ENCODE assay signal across 8 mouse cellular contexts in genomic region chr4:149098571-149098970, GRCm38 (mm10). TPM values are rescaled to one million over a fixed set of nuclear protein-coding genes. Genes with fewer than 3 reads are reported as not detected.
DNase-seq lines count a peak whose midpoint lies in the region; ATAC-seq and TF ChIP-seq lines count a peak whose summit lies in the region.

No protein-coding gene starts in this region.

- ATAC-seq in liver, embryonic 11.5 days (replicated peaks; ENCODE audit: low FRiP score), result 0 out of 2 replicates have a peak, but pooled peaks have one; percentile 2
- ATAC-seq in stomach, embryonic 16.5 days (ENCODE audit: insufficient read depth, low FRiP score), result no peak

- peak overlapping the region; percentile 53 for H3K4me3 ChIP-seq in cerebellum, adult 2 months (replicated peaks; ENCODE audit: insufficient read depth, low read depth, low read length)
- H3K4me3 ChIP-seq in spleen, adult 2 months (ENCODE audit: extremely low read depth, insufficient read depth, insufficient read length), result peak overlapping the region; percentile 79
- peak overlapping the region; percentile 99 for H3K4me3 ChIP-seq in liver, embryonic 11.5 days (ENCODE audit: low read depth, low read length)
- H3K4me3 ChIP-seq in stomach, embryonic 16.5 days (replicated peaks; ENCODE audit: low read length), result peak overlapping the region; percentile 100

- H3K36me3 ChIP-seq in spleen, adult 2 months (ENCODE audit: control insufficient read depth, insufficient read depth, low read length), result no peaks in the 10 kb centered on the region
- H3K36me3 ChIP-seq in liver, embryonic 11.5 days (ENCODE audit: control insufficient read depth, insufficient read depth, low read length), result peaks cover 6% of the 10 kb centered on the region; the same call in 1 of the 2 replicates
- peaks cover 5% of the 10 kb centered on the region; the same call in 1 of the 2 replicates for H3K36me3 ChIP-seq in stomach, embryonic 16.5 days (ENCODE audit: control insufficient read depth, insufficient read depth, low read length)

- DNase-seq in cerebellum, adult 2 months, result no peak
- DNase-seq in cerebellum, postnatal 4 days (ENCODE audit: low spot score in 2 of 2), result no peak
- no peak for DNase-seq in spleen, adult 2 months (ENCODE audit: low read depth in 1 of 2, low spot score in 2 of 2)
- no peak for DNase-seq in spleen, postnatal 14 days (ENCODE audit: low spot score in 2 of 2)
- DNase-seq in liver, embryonic 11.5 days (ENCODE audit: low spot score), result no peak
- no peak for DNase-seq in thymus, postnatal 0 days (ENCODE audit: low spot score)
- DNase-seq in cerebellum, postnatal 10 days, result no peak

- H3K9me3 ChIP-seq in liver, embryonic 11.5 days (ENCODE audit: control insufficient read depth, low read length), result no peaks in the 10 kb centered on the region
- H3K9me3 ChIP-seq in stomach, embryonic 16.5 days (replicated peaks; ENCODE audit: control insufficient read depth, low read length), result no peaks in the 10 kb centered on the region

- no peak for TF ChIP-seq CTCF in cerebellum, adult 2 months (IDR thresholded peaks at IDR 0.05; ENCODE audit: borderline replicate concordance, insufficient read depth, low read depth, low read length)
- no peak for TF ChIP-seq CTCF in spleen, adult 2 months (IDR thresholded peaks at IDR 0.05; ENCODE audit: extremely low read depth, insufficient read depth, insufficient read length, insufficient replicate concordance)

- H3K4me2 ChIP-seq in liver, embryonic 11.5 days, result peak overlapping the region; percentile 96
- peak overlapping the region; percentile 99 for H3K4me2 ChIP-seq in stomach, embryonic 16.5 days (ENCODE audit: low read depth, low read length)

- H3K9ac ChIP-seq in liver, embryonic 11.5 days (ENCODE audit: low read depth, low read length), result peak overlapping the region; percentile 90
- peak overlapping the region; percentile 97 for H3K9ac ChIP-seq in stomach, embryonic 16.5 days (ENCODE audit: low read length)

- no peaks in the 10 kb centered on the region for H3K27me3 ChIP-seq in cerebellum, adult 2 months (ENCODE audit: control insufficient read depth, insufficient read depth, low read length)
- no peaks in the 10 kb centered on the region for H3K27me3 ChIP-seq in spleen, adult 2 months (ENCODE audit: control insufficient read depth, insufficient read depth, low read length)
- no peaks in the 10 kb centered on the region for H3K27me3 ChIP-seq in liver, embryonic 11.5 days (replicated peaks; ENCODE audit: control insufficient read depth, insufficient read depth, low read length)
- H3K27me3 ChIP-seq in stomach, embryonic 16.5 days (ENCODE audit: control insufficient read depth, insufficient read depth, low read length), result no peaks in the 10 kb centered on the region

- no peak for TF ChIP-seq POLR2A in cerebellum, adult 2 months (IDR thresholded peaks at IDR 0.05; ENCODE audit: borderline replicate concordance, insufficient read depth, low read length)
- TF ChIP-seq POLR2A in spleen, adult 2 months (IDR thresholded peaks at IDR 0.05; ENCODE audit: low read depth, low read length), result no peak

- WGBS in cerebellum, adult 2 months, result 13% methylated on average over 11 of the region's 11 CpGs
- WGBS in spleen, adult 2 months, result 9% methylated on average over 11 of the region's 11 CpGs
- WGBS in liver, embryonic 11.5 days, result 6% methylated on average over 11 of the region's 11 CpGs
- 6% methylated on average over 11 of the region's 11 CpGs for WGBS in stomach, embryonic 16.5 days

- H3K4me1 ChIP-seq in cerebellum, adult 2 months (ENCODE audit: control insufficient read depth, insufficient read depth, low read length), result peaks cover 8% of the 10 kb centered on the region; the same call in 1 of the 2 replicates
- H3K4me1 ChIP-seq in spleen, adult 2 months (ENCODE audit: control insufficient read depth, insufficient read depth, insufficient read length), result peaks cover 5% of the 10 kb centered on the region
- peaks cover 9% of the 10 kb centered on the region for H3K4me1 ChIP-seq in liver, embryonic 11.5 days (replicated peaks; ENCODE audit: control insufficient read depth, insufficient read depth, low read length)
- peaks cover 10% of the 10 kb centered on the region for H3K4me1 ChIP-seq in stomach, embryonic 16.5 days (ENCODE audit: control insufficient read depth, insufficient read depth, low read length)

- no peak overlapping the region for H3K27ac ChIP-seq in cerebellum, adult 2 months (ENCODE audit: insufficient read depth, low read length)
- H3K27ac ChIP-seq in spleen, adult 2 months (ENCODE audit: insufficient read depth, low read length), result no peak overlapping the region
- H3K27ac ChIP-seq in liver, embryonic 11.5 days (ENCODE audit: low read depth, low read length), result peak overlapping the region; percentile 68; the same call in 1 of the 2 replicates
- H3K27ac ChIP-seq in stomach, embryonic 16.5 days (ENCODE audit: low read length), result no peak overlapping the region

RNA-seq across cellular contexts. Expression of gene Pex14, which starts 1.1 kb away (rescaled TPM):
- 48.5 and 52.5 TPM in 2 replicates for polyA plus RNA-seq in cerebellum, adult 2 months (2012; rRNA removed)
- 17.3 and 22.4 TPM in 2 replicates for polyA plus RNA-seq in spleen, adult 2 months (2012; rRNA removed)
- 45.2 and 46.8 TPM in 2 replicates for polyA plus RNA-seq in liver, embryonic 11.5 days (2014; fragmentation: Nextera tagmentation; extraction: Ambion mirVana)
- polyA plus RNA-seq in stomach, embryonic 16.5 days (2015; fragmentation: Nextera tagmentation; extraction: Ambion mirVana), result 49.8 and 51.2 TPM in 2 replicates
- 42.1 and 42.3 TPM in 2 replicates for polyA plus RNA-seq in thymus, postnatal 0 days (2015; fragmentation: Nextera tagmentation; extraction: Ambion mirVana)

RNA-seq across cellular contexts. Expression of gene Dffa, which starts 5.4 kb away (rescaled TPM):
- 60.3 and 72.7 TPM in 2 replicates for polyA plus RNA-seq in cerebellum, adult 2 months (2012; rRNA removed)
- polyA plus RNA-seq in spleen, adult 2 months (2012; rRNA removed), result 15.4 and 18.7 TPM in 2 replicates
- polyA plus RNA-seq in liver, embryonic 11.5 days (2014; fragmentation: Nextera tagmentation; extraction: Ambion mirVana), result 37.4 and 37.7 TPM in 2 replicates
- 32.3 and 35.8 TPM in 2 replicates for polyA plus RNA-seq in stomach, embryonic 16.5 days (2015; fragmentation: Nextera tagmentation; extraction: Ambion mirVana)
- polyA plus RNA-seq in thymus, postnatal 0 days (2015; fragmentation: Nextera tagmentation; extraction: Ambion mirVana), result 34.6 TPM in 2 replicates

RNA-seq across cellular contexts. Expression of gene Cort, which starts 28.0 kb away (rescaled TPM):
- 0.17 and 0.29 TPM in 2 replicates for polyA plus RNA-seq in cerebellum, adult 2 months (2012; rRNA removed)
- 0.53 TPM in 1 of 2 replicates, not detected in the other for polyA plus RNA-seq in spleen, adult 2 months (2012; rRNA removed)
- polyA plus RNA-seq in liver, embryonic 11.5 days (2014; fragmentation: Nextera tagmentation; extraction: Ambion mirVana), result 0.26 and 0.38 TPM in 2 replicates
- not detected in 2 replicates for polyA plus RNA-seq in stomach, embryonic 16.5 days (2015; fragmentation: Nextera tagmentation; extraction: Ambion mirVana)
- 0.19 TPM in 1 of 2 replicates, not detected in the other for polyA plus RNA-seq in thymus, postnatal 0 days (2015; fragmentation: Nextera tagmentation; extraction: Ambion mirVana)

RNA-seq across cellular contexts. Expression of gene Cenps, which starts 38.9 kb away (rescaled TPM):
- polyA plus RNA-seq in cerebellum, adult 2 months (2012; rRNA removed), result 6.3 and 6.4 TPM in 2 replicates
- polyA plus RNA-seq in spleen, adult 2 months (2012; rRNA removed), result 2.7 and 4.5 TPM in 2 replicates
- polyA plus RNA-seq in liver, embryonic 11.5 days (2014; fragmentation: Nextera tagmentation; extraction: Ambion mirVana), result 37.0 and 37.1 TPM in 2 replicates
- polyA plus RNA-seq in stomach, embryonic 16.5 days (2015; fragmentation: Nextera tagmentation; extraction: Ambion mirVana), result 22.3 and 24.5 TPM in 2 replicates
- 49.1 and 51.2 TPM in 2 replicates for polyA plus RNA-seq in thymus, postnatal 0 days (2015; fragmentation: Nextera tagmentation; extraction: Ambion mirVana)
